Mouse (Mus musculus): ENCODE measurements around the gene Limch1. TPM values are rescaled to one million over a fixed set of nuclear protein-coding genes. Genes with fewer than 3 reads are reported as not detected.

Limch1 gene
- polyA plus RNA-seq, 1 experiment = 23.9 TPM

- Histone ChIP-seq H3K4me1 (ENCODE audit: control insufficient read depth, insufficient read depth, low read length) (peaks cover 4% of the 10 kb centered on the region), H3K4me3 (ENCODE audit: control insufficient read depth, low read depth, low read length) (no peak overlapping the region), H3K36me3 (ENCODE audit: control insufficient read depth, insufficient read depth, low read length) (no peaks in the 10 kb centered on the region), H3K27ac (ENCODE audit: control insufficient read depth, insufficient read depth, low read depth, low read length) (no peak overlapping the region), H3K27me3 (ENCODE audit: control insufficient read depth, insufficient read depth, low read length) (no peaks in the 10 kb centered on the region)
- no peak for TF ChIP-seq POLR2A (IDR thresholded peaks at IDR 0.05; ENCODE audit: control insufficient read depth, low read depth, low read length)
- TF ChIP-seq CTCF (IDR thresholded peaks at IDR 0.05; ENCODE audit: control insufficient read depth, insufficient read depth, insufficient replicate concordance, low read depth, low read length) = no peak
Observed at GRCm38 (mm10) chr5:66723626-66724025, 22.0 kb upstream of the Limch1 start.

GRCm38 (mm10) chr5:66729306-66729705 is 16.3 kb upstream of the Limch1 start:
- Histone ChIP-seq H3K4me3 (ENCODE audit: control insufficient read depth, low read depth, low read length) (no peak overlapping the region), H3K27me3 (ENCODE audit: control insufficient read depth, insufficient read depth, low read length) (no peaks in the 10 kb centered on the region), H3K36me3 (ENCODE audit: control insufficient read depth, insufficient read depth, low read length) (no peaks in the 10 kb centered on the region), H3K4me1 (ENCODE audit: control insufficient read depth, insufficient read depth, low read length) (no peaks in the 10 kb centered on the region), H3K27ac (ENCODE audit: control insufficient read depth, insufficient read depth, low read depth, low read length) (no peak overlapping the region)
- no peak for TF ChIP-seq POLR2A (IDR thresholded peaks at IDR 0.05; ENCODE audit: control insufficient read depth, low read depth, low read length)
- TF ChIP-seq CTCF (IDR thresholded peaks at IDR 0.05; ENCODE audit: control insufficient read depth, insufficient read depth, insufficient replicate concordance, low read depth, low read length) = no peak

DNA sequence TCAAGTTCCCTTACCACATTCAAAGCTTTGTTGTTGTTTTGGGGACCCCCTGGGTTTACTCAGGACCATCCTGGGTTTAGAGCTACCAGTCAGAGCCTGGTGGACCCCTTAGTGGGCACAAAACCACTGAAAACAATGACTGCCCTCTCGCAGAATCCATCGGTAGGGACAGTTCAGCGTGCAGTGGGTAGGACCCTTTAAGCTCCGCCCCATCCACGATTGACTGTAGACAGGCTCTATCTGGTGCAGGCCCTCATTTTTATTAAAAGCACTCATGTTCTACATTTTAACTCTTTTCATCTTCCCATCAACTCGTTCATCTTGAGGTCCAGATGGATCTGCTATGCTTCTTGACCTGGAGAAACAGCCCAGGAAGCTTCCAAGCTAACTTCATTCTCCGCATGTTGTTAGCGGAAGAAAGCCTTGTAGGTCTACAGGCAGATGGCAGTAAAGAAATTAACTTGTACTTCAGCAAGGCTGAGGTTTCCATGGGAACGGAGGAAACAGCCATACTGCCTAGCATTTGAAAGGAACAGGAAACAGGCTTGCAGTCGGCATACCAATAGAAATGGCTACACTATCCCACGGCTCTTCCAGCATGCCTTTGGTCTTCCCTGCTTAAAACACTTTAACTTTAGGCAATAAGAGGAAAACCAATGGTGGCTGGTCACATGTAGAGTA is 14.9 kb upstream of the Limch1 start:
- Histone ChIP-seq H3K4me1 (ENCODE audit: control insufficient read depth, insufficient read depth, low read length) (no peaks in the 10 kb centered on the region), H3K27ac (ENCODE audit: control insufficient read depth, insufficient read depth, low read depth, low read length) (no peak overlapping the region), H3K36me3 (ENCODE audit: control insufficient read depth, insufficient read depth, low read length) (no peaks in the 10 kb centered on the region), H3K4me3 (ENCODE audit: control insufficient read depth, low read depth, low read length) (no peak overlapping the region), H3K27me3 (ENCODE audit: control insufficient read depth, insufficient read depth, low read length) (no peaks in the 10 kb centered on the region)
- TF ChIP-seq POLR2A (IDR thresholded peaks at IDR 0.05; ENCODE audit: control insufficient read depth, low read depth, low read length) (no peak), CTCF (IDR thresholded peaks at IDR 0.05; ENCODE audit: control insufficient read depth, insufficient read depth, insufficient replicate concordance, low read depth, low read length) (no peak)

DNA sequence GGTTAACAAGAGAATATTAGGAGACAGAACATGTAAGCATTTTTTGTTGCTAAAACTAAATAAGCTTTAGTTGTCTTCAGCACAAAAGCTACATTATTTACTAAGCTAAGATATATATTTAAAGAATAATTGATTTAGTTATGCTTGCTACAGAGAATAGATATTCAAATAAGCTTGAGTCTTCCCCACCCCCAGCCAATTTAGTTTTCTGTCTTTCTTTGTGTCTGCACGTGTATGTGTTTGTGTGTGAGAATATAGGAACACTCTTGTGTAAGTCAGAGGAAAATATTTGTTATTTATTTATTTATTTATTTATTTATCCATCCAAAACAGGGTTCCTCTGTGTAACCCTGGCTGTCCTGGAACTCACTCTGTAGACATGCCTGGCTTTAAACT is 14.3 kb upstream of the Limch1 start:
- no peaks in the 10 kb centered on the region for H3K27me3 ChIP-seq (ENCODE audit: control insufficient read depth, insufficient read depth, low read length)
- H3K27ac ChIP-seq (ENCODE audit: control insufficient read depth, insufficient read depth, low read depth, low read length) = no peak overlapping the region
- no peaks in the 10 kb centered on the region for H3K4me1 ChIP-seq (ENCODE audit: control insufficient read depth, insufficient read depth, low read length)
- TF ChIP-seq POLR2A (IDR thresholded peaks at IDR 0.05; ENCODE audit: control insufficient read depth, low read depth, low read length) (no peak), CTCF (IDR thresholded peaks at IDR 0.05; ENCODE audit: control insufficient read depth, insufficient read depth, insufficient replicate concordance, low read depth, low read length) (no peak)
- no peaks in the 10 kb centered on the region for H3K36me3 ChIP-seq (ENCODE audit: control insufficient read depth, insufficient read depth, low read length)
- H3K4me3 ChIP-seq (ENCODE audit: control insufficient read depth, low read depth, low read length) = no peak overlapping the region

GRCm38 (mm10) chr5:66733556-66733955 is 12.1 kb upstream of the Limch1 start:
- Histone ChIP-seq H3K4me1 (ENCODE audit: control insufficient read depth, insufficient read depth, low read length) (no peaks in the 10 kb centered on the region), H3K36me3 (ENCODE audit: control insufficient read depth, insufficient read depth, low read length) (no peaks in the 10 kb centered on the region), H3K4me3 (ENCODE audit: control insufficient read depth, low read depth, low read length) (no peak overlapping the region), H3K27me3 (ENCODE audit: control insufficient read depth, insufficient read depth, low read length) (no peaks in the 10 kb centered on the region), H3K27ac (ENCODE audit: control insufficient read depth, insufficient read depth, low read depth, low read length) (no peak overlapping the region)
- no peak for TF ChIP-seq CTCF (IDR thresholded peaks at IDR 0.05; ENCODE audit: control insufficient read depth, insufficient read depth, insufficient replicate concordance, low read depth, low read length)
- no peak for TF ChIP-seq POLR2A (IDR thresholded peaks at IDR 0.05; ENCODE audit: control insufficient read depth, low read depth, low read length)

- no peaks in the 10 kb centered on the region for H3K4me1 ChIP-seq (ENCODE audit: control insufficient read depth, insufficient read depth, low read length)
- no peaks in the 10 kb centered on the region for H3K36me3 ChIP-seq (ENCODE audit: control insufficient read depth, insufficient read depth, low read length)
- no peak for TF ChIP-seq POLR2A (IDR thresholded peaks at IDR 0.05; ENCODE audit: control insufficient read depth, low read depth, low read length)
- no peak for TF ChIP-seq CTCF (IDR thresholded peaks at IDR 0.05; ENCODE audit: control insufficient read depth, insufficient read depth, insufficient replicate concordance, low read depth, low read length)
- H3K27ac ChIP-seq (ENCODE audit: control insufficient read depth, insufficient read depth, low read depth, low read length) = no peak overlapping the region
- no peak overlapping the region for H3K4me3 ChIP-seq (ENCODE audit: control insufficient read depth, low read depth, low read length)
- H3K27me3 ChIP-seq (ENCODE audit: control insufficient read depth, insufficient read depth, low read length) = no peaks in the 10 kb centered on the region
Observed at GRCm38 (mm10) chr5:66739376-66739775, 6.3 kb upstream of the Limch1 start.

DNA sequence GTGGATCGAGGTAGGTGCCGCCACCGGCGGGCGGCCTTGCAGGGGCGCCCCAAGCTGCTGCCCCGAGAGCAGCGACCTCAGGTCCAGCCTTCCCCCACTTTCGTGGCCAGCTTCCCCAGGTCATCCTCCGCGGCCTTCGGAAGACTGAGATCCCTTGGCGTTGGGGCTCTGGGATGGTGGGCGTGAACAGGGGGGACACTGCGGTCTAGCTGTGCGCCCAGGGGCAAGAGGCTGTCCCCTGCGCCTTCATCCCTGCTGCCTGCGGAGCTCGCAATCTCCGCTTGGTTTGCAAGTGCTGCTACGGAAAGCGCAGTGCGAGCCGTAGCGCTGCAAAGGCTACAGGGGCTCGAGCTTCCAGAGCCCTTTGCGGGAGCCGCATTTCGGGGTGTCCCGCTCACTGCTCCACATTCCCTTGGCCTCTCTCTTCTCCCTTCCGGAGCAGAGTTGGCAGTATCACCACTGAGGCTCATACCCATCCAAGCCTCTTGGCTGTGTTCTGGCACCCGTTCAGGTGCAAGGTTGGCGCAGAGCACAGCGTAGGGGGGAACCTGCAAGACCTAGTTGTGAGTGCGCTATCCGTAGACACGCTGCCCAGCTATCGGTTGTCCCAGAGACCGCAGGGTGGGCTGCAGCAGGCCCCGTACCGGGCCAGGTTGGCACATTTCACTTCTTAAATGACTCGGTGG is 512 bp downstream of the Limch1 start:
- Histone ChIP-seq H3K4me3 (ENCODE audit: control insufficient read depth, low read depth, low read length) (peak overlapping the region; percentile 38), H3K27ac (ENCODE audit: control insufficient read depth, insufficient read depth, low read depth, low read length) (no peak overlapping the region), H3K36me3 (ENCODE audit: control insufficient read depth, insufficient read depth, low read length) (no peaks in the 10 kb centered on the region), H3K27me3 (ENCODE audit: control insufficient read depth, insufficient read depth, low read length) (no peaks in the 10 kb centered on the region), H3K4me1 (ENCODE audit: control insufficient read depth, insufficient read depth, low read length) (peaks cover 9% of the 10 kb centered on the region)
- TF ChIP-seq POLR2A (IDR thresholded peaks at IDR 0.05; ENCODE audit: control insufficient read depth, low read depth, low read length) (no peak), CTCF (IDR thresholded peaks at IDR 0.05; ENCODE audit: control insufficient read depth, insufficient read depth, insufficient replicate concordance, low read depth, low read length) (no peak)
